Mouse (Mus musculus) layer of hippocampus, adult 18-20 months (tissue): ENCODE results near the gene Hist1h2bh. TPM values are rescaled to one million over a fixed set of nuclear protein-coding genes. Genes with fewer than 3 reads are reported as not detected.
"Not testable (repeated sequence)": the region's sequence is repeated elsewhere in the genome, so short reads cannot be mapped to it uniquely, and the experiment has no call there.

ENCODE experiments used
- DNase-seq, 2 experiments: peaks; one replicate each; pipeline ENCODE4 v3.0.0; 2022; ENCODE audit warnings: low spot score in 2 of 2
- long read RNA-seq: library from polyadenylated mRNA; stranded (forward); transcript quantifications from one replicate; pipeline ENCODE4 v2.0.0, GENCODE M21; 2021
- total RNA-seq, 2 experiments: library from RNA; stranded (reverse); gene quantifications; 2 replicates each; pipeline ENCODE4 v1.2.3; 2021

The Hist1h2bh gene
- under 1 TPM; 0.43 to 0.54 TPM for total RNA-seq
- long read RNA-seq: 0 reads

GRCm38 (mm10) chr13:23542999-23543607 is at the start of gene Hist1h2bh:
TSS of gene Hist1h2bh (minus strand) at chr13:23543392.
- peak; percentile 56 to 86 for DNase-seq

GRCm38 (mm10) chr13:23592614-23593013 is 49.4 kb upstream of the Hist1h2bh start:
- no peak for DNase-seq

- DNase-seq: not testable (repeated sequence)
These were observed 48.7 kb upstream of the Hist1h2bh start for GRCm38 (mm10) chr13:23591886-23592285.

GRCm38 (mm10) chr13:23591206-23591605 is 48.0 kb upstream of the Hist1h2bh start:
- no peak for DNase-seq

GRCm38 (mm10) chr13:23586940-23587225 is 43.7 kb upstream of the Hist1h2bh start:
- no peak for DNase-seq

- no peak for DNase-seq
These were observed 43.1 kb upstream of the Hist1h2bh start for GRCm38 (mm10) chr13:23586099-23586939.

- peak; percentile 71 to 85 for DNase-seq
These were observed 42.4 kb upstream of the Hist1h2bh start for GRCm38 (mm10) chr13:23585442-23586098.

- DNase-seq: peak; percentile 61 to 75
These were observed 41.8 kb upstream of the Hist1h2bh start for GRCm38 (mm10) chr13:23585029-23585441.

- DNase-seq: no peak
These were observed 41.1 kb upstream of the Hist1h2bh start for GRCm38 (mm10) chr13:23584331-23584730.

GRCm38 (mm10) chr13:23583387-23584068 is 40.3 kb upstream of the Hist1h2bh start:
- DNase-seq: no peak

GRCm38 (mm10) chr13:23582219-23583056 is 39.2 kb upstream of the Hist1h2bh start:
- DNase-seq: no peak

- DNase-seq: peak; percentile 98 to 99
These were observed 38.4 kb upstream of the Hist1h2bh start, which contains the start of gene Hist1h4d for GRCm38 (mm10) chr13:23581408-23582218. TSS of gene Hist1h4d (plus strand) at chr13:23581598.

GRCm38 (mm10) chr13:23577835-23578234 is 34.6 kb upstream of the Hist1h2bh start:
- DNase-seq: no peak

GRCm38 (mm10) chr13:23576906-23577639 is 33.9 kb upstream of the Hist1h2bh start:
- DNase-seq: no peak

- no peak for DNase-seq
These were observed 33.2 kb upstream of the Hist1h2bh start for GRCm38 (mm10) chr13:23576351-23576881.

- not testable (repeated sequence) for DNase-seq
These were observed 32.7 kb upstream of the Hist1h2bh start for GRCm38 (mm10) chr13:23575864-23576313.

- DNase-seq: peak; percentile 64 to 87
These were observed 32.2 kb upstream of the Hist1h2bh start, which contains the start of gene Hist1h3d for GRCm38 (mm10) chr13:23575271-23575851. TSS of gene Hist1h3d (plus strand) at chr13:23575763.

GRCm38 (mm10) chr13:23574546-23575170 is 31.5 kb upstream of the Hist1h2bh start:
- not testable (repeated sequence) for DNase-seq
